Mouse (Mus musculus) adrenal gland, postnatal 10 days (tissue): ENCODE results near the gene Cdh15. TPM values are rescaled to one million over a fixed set of nuclear protein-coding genes. Genes with fewer than 3 reads are reported as not detected.

Experiments
- DNase-seq: peaks from one replicate; pipeline ENCODE4 v3.0.0; 2021; ENCODE audit warnings: mixed read lengths
- total RNA-seq, 2 experiments: library from RNA; stranded (reverse); gene quantifications; 2 replicates each; pipeline ENCODE4 v1.2.3; 2021

Gene Cdh15
- total RNA-seq, 2 experiments from 2014 or later: 0.75 to 1.9 TPM

DNA sequence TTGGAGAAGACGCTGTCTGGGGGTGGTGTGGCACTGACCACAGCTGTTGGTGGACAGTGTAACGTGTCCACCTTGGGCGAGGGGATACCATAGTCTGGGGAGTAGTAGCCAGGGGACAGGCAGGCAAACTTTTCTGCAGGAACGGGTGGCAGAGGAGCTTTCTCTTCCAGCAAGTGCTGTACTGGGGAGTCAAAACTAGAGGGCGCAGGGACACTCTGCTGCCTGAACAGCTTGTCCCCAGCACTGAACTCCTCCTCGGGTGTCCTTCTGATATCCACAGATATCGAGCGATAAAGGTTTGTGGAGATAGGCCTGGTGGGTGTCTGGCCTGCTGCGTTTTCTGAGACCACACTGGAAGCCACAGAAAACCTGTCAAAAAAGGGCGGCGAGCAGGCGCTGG lies 43.7 kb downstream of the Cdh15 start:
- no peak for DNase-seq

DNA sequence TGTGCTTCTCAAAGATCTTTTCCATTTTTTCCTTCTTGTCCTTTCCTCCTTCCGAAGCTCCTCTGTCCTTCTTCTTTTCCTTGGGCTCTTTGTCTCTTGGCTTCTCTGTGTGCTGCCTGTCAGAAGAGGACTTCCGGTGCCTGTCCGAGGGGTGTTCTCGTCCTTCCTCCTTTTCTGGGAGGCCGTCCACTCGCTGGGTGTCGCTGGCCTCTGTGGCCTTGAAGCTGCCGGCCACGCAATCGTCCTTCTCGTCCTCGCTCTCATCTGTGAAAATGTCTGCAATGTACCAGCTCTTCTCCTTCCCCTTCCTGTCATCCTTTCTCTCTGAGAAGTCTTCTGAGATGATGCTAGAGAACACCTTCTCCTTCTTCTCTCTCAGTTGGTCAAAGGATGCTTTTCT lies 45.7 kb downstream of the Cdh15 start:
- peak; percentile 63 for DNase-seq

DNA sequence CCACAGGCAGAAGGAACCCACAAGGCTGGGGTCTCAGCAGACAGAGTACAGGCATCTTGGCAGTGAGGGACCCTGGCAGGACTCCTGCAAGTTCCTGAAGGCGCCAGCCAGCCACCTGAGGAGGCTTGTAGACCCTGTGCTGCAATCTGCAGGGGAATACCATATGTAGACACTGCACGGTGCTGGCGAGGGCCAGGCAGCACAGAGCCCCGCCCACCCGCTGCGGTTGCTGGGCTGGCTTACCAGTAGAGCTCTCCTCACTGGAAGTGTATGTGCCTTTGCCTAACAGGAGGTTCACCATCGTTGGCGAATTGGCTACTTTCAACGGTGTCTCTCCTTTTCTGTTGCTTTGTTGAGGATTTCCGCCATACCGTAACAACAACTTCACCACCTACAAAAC lies 48.6 kb downstream of the Cdh15 start:
- DNase-seq: no peak

DNA sequence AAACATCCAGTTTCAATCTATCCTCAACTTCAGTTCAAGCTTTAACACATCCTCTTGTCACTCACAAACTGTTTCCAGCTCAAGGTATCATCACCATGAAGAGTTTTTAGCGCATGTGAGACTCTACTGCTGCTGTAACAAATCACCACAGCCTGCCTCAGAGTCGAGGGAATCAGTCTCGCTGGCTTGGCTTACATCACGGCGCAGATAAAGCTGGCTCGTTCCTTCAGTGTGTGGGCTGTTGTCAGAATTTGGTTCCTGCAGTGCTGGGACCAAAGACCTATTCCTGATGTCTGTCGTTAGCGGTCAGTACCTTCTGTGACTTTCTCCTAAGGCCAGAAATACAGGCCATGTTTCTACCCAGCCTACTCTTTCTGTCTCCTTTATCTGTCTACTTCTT lies 49.4 kb downstream of the Cdh15 start:
- no peak for DNase-seq

- DNase-seq: no peak
These were observed 50.3 kb downstream of the Cdh15 start for GRCm38 (mm10) chr8:122898018-122898417.

DNA sequence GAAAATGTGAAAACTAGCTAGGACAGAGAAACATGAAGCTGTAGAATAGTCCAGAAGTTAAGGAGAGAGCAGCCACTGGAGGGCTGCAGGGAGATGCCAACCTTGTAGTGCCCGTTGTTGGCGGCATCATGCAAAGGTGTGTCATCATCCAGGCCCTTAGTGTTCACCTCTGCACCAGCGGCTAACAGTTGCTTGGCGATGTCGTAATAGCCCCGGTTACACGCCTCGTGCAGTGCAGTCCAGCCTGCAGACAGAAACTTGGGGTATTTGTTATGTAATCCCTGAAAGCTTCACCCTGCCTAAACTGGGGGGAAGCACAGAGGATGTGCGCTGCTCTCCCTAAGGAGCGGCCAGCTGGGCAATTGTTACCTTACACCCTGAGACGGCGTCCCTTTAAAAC lies 50.7 kb downstream of the Cdh15 start:
- peak; percentile 42 for DNase-seq

DNA sequence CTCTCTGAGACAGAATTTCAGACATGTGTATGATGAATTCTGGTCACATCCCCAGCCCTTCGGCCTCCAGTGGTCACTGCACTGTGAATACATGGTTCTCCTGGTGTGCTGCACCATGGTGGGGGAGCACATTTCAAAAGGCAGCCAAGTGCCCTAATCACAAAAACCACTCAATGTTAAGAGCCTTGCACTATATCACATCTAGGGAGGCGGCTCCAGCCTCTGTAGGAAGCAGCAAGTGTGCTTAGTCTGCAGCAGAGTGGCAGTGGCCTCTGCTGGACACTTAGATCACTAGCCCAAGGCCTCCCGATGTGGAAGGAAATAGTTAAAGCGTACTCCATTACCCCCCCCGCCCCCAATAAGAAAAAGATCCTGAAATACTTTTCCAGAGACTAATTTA lies 51.3 kb downstream of the Cdh15 start:
- no peak for DNase-seq

- no peak for DNase-seq
These were observed 53.7 kb downstream of the Cdh15 start for GRCm38 (mm10) chr8:122901476-122901875.

DNA sequence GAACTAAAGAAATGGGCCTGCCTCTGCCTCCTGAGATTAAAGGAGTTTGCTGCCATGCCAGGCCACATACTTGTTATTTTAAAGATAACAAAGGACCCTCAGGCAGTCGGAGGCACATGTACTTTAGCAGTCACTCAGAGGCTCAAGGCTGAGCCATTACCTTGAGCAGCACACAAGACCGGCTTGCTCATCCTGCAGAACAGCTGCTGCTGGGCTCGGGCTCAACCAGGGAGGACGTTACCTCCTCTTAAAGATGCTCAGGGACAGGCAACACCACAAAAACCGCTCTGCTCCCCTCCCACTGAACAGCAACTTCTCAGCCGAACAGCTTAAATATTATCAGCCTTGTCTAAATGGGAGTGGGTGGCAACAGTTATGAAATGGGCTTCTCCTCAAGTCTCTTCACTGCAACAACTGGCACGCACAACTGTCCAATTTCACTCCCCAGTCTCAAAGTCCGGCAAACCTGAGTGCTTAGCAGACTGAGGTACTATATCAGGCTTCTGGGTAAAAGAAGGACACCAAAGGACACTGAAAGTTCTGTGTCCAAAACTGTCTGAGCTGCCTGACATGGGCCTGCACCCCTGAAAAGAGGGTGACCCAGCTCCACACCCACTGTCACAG lies 54.2 kb downstream of the Cdh15 start:
- peak; percentile 40 for DNase-seq

DNA sequence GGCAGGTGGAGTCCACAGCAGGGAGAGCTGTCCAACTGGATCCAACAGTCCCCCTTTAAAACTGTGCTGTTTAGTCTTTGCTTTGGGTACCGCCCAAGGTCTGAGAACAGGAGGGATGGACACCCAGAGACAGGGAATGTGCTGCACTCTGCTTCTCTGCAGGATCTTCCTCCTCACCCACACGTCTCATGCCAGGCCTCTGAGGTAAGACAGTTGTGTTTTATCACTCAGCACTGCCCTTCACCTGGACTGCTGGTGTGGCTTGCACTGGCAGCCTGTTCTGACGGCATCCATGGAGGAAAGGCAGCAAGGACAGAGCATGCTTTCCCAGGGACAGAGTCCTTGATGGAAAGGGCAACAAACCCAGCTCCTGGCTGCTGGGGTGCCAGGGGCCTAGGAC lies 54.8 kb downstream of the Cdh15 start:
- peak; percentile 59 for DNase-seq

GRCm38 (mm10) chr8:122903002-122903401 lies 55.2 kb downstream of the Cdh15 start:
- DNase-seq: no peak

DNA sequence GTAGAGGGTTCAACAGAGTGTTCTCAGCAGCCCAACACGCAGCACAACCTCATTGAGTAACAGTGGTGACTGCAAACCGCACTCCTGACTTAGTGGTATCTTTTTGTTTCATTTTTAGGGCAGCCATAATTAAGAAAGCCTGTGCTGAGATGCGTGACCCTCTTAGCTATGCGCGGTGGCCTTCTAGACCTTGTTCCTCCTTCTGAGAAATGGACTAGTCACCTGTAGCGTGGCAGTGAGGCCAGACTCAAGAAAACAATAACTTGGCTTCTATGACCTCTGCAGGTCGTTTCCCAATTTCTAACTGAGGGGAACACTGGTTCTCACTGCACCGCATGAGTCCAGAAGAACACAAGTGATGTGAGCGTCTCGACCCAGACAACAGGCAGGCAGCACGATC lies 56.7 kb downstream of the Cdh15 start:
- DNase-seq: no peak

DNA sequence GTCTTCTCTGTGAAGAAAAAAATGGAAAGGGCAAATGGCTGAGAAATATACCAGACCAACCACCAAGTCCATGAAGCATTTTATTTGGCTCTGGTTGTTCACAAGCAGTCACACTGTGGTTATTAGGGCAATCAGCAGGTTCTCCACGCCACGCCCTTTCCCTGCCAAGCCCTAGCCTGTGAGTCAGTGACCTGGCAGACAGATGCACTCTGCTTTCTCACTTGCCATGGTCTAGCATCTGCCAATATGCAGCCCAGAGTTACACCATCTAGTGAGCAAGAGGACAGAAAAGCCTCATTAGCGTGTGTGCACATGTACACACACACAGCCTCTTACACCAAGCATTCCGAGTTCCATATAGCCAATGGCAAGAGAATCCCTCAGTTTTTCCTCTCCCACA lies 57.6 kb downstream of the Cdh15 start:
- DNase-seq: peak; percentile 75

DNA sequence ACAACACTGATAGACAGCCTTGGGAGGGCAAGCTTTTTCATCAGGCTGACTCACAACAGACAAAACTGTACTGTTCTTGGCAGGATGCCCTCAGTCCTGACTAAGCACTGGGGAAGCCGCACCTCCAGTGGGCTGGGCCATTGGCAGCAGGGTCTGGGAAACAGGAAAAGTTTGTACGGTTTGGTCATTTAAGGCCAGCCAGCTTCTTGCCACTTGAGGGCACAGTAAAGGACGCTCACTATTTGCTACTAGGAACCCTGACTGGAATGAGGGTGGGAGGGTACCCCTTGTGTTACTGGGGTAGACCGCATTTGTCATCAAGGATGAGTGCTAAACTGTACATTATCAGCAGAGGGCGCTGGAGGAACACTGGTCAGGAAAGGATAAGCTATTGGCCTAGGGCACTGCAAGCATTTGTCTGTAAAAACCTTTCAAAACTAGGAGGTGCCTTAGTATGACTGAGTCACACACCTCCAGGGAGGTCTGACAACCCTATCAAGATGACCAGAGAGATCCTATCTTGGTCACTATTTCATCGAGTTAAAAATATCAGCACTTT lies 58.8 kb downstream of the Cdh15 start:
- DNase-seq: peak; percentile 93

DNA sequence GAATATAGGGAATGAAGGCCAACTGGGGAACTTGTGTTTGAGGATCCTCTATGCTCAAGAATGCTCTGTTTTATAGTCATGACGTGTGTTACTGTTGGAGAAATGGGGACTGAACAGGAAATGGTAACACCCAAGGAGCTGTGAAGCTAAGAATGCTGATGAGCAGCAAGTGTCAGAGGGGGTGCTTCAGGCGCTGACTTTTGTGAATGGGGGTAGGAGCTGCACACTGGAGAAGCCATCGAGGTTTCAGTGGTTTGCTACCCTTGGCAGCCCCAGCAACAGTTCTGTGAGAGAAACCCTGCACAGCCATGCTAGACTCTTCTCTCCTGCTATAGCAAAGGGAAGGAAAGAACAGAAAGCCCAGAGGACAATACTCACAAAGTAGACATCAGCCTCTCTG lies 64.4 kb downstream of the Cdh15 start:
- no peak for DNase-seq

GRCm38 (mm10) chr8:122912871-122913270 lies 65.1 kb downstream of the Cdh15 start:
- DNase-seq: no peak

DNA sequence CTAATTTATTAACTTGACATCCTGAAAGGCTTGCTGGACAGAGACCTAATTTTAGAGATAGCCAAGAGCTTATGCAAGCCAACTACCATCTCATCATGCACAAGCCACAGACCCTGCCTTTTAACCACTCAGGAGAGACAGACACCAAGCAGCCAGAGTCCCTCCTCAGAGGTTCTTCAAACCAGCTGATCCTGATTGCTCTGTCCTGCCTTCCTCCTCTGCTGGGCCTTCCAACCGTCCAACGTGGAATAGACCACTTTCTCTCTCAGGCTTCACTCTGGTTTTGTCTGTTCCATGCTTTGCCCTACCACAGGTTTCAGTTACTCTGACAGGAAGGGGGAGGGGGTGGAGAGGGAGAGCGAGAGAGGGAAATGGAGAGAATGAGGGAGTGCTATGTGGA lies 69.0 kb downstream of the Cdh15 start:
- DNase-seq: no peak

Other genes starting within 250 kb of the Cdh15 start
- gene Galns, start 236.5 kb upstream of the Cdh15 start, total RNA-seq: 1 to 10 TPM; 8.0 to 8.3 TPM
- gene Trappc2l, start 236.3 kb upstream of the Cdh15 start, total RNA-seq: 10 to 100 TPM; 48.9 to 56.5 TPM
- not detected for gene Pabpn1l, start 225.2 kb upstream of the Cdh15 start, total RNA-seq
- gene Cbfa2t3, start 148.9 kb upstream of the Cdh15 start, total RNA-seq: 10 to 100 TPM; 12.0 to 14.3 TPM
- gene Acsf3, start 72.5 kb upstream of the Cdh15 start, total RNA-seq: 10 to 100 TPM; 54.3 to 64.8 TPM
- 100 to 1,000 TPM in 1 of 2 experiments, 10 to 100 TPM in 1; 73.9 to 103 TPM for gene Ankrd11, start 194.3 kb downstream of the Cdh15 start, total RNA-seq
- 10 to 100 TPM; 64.9 to 82.8 TPM for gene Spg7, start 215.0 kb downstream of the Cdh15 start, total RNA-seq